In genomic region chr10:43478751-43479435, GRCm38 (mm10) we compare ENCODE assay signal across 8 mouse cellular contexts. TPM values are rescaled to one million over a fixed set of nuclear protein-coding genes. Genes with fewer than 3 reads are reported as not detected.
DNase-seq lines count a peak whose midpoint lies in the region; ATAC-seq and TF ChIP-seq lines count a peak whose summit lies in the region.

Gene Bend3, plus strand, starts transcription at chr10:43478831.

- peak within 1 kb of the TSS; percentile 98 for H3K27ac ChIP-seq in neural tube, embryonic 11.5 days (ENCODE audit: low read depth, low read length)
- peak within 1 kb of the TSS; percentile 100 for H3K27ac ChIP-seq in embryonic facial prominence, embryonic 10.5 days (replicated peaks)
- peak within 1 kb of the TSS; percentile 99 for H3K27ac ChIP-seq in kidney, embryonic 15.5 days
- peak within 1 kb of the TSS; percentile 89 for H3K27ac ChIP-seq in liver, adult 2 months (replicated peaks; ENCODE audit: insufficient read depth, low read depth, low read length)
- peak within 1 kb of the TSS; percentile 91 for H3K27ac ChIP-seq in midbrain, postnatal 0 days (ENCODE audit: low read depth, low read length)
- peak within 1 kb of the TSS; percentile 97 for H3K27ac ChIP-seq in stomach, embryonic 15.5 days

- no peaks in the 10 kb centered on the region for H3K36me3 ChIP-seq in neural tube, embryonic 11.5 days (ENCODE audit: control insufficient read depth, insufficient read depth, low read length)
- no peaks in the 10 kb centered on the region for H3K36me3 ChIP-seq in embryonic facial prominence, embryonic 10.5 days (replicated peaks)
- H3K36me3 ChIP-seq in kidney, embryonic 15.5 days, result no peaks in the 10 kb centered on the region
- H3K36me3 ChIP-seq in liver, adult 2 months (ENCODE audit: control insufficient read depth, insufficient read depth, low read length), result no peaks in the 10 kb centered on the region
- no peaks in the 10 kb centered on the region for H3K36me3 ChIP-seq in midbrain, postnatal 0 days (ENCODE audit: insufficient read depth, low read length)
- H3K36me3 ChIP-seq in stomach, embryonic 15.5 days, result no peaks in the 10 kb centered on the region

- H3K27me3 ChIP-seq in neural tube, embryonic 11.5 days (ENCODE audit: control insufficient read depth, insufficient read depth, low read length), result no peaks in the 10 kb centered on the region
- H3K27me3 ChIP-seq in embryonic facial prominence, embryonic 10.5 days (replicated peaks; ENCODE audit: low read depth, poor library complexity, severe bottlenecking), result no peaks in the 10 kb centered on the region
- no peaks in the 10 kb centered on the region for H3K27me3 ChIP-seq in kidney, embryonic 15.5 days
- H3K27me3 ChIP-seq in liver, adult 2 months (ENCODE audit: control insufficient read depth, insufficient read depth, low read length), result no peaks in the 10 kb centered on the region
- H3K27me3 ChIP-seq in midbrain, postnatal 0 days (ENCODE audit: insufficient read depth, low read length), result no peaks in the 10 kb centered on the region
- no peaks in the 10 kb centered on the region for H3K27me3 ChIP-seq in stomach, embryonic 15.5 days (replicated peaks)

- H3K4me3 ChIP-seq in neural tube, embryonic 11.5 days (ENCODE audit: low read depth, low read length), result peak within 1 kb of the TSS; percentile 91
- H3K4me3 ChIP-seq in embryonic facial prominence, embryonic 10.5 days, result peak within 1 kb of the TSS; percentile 86
- peak within 1 kb of the TSS; percentile 79 for H3K4me3 ChIP-seq in kidney, embryonic 15.5 days (replicated peaks)
- peak within 1 kb of the TSS; percentile 72 for H3K4me3 ChIP-seq in liver, adult 2 months (ENCODE audit: insufficient read depth, low read depth, low read length)
- H3K4me3 ChIP-seq in midbrain, postnatal 0 days (ENCODE audit: low read depth, low read length), result peak within 1 kb of the TSS; percentile 91
- peak within 1 kb of the TSS; percentile 86 for H3K4me3 ChIP-seq in stomach, embryonic 15.5 days (replicated peaks)

- peaks cover 8% of the 10 kb centered on the region for H3K4me1 ChIP-seq in neural tube, embryonic 11.5 days (ENCODE audit: control insufficient read depth, insufficient read depth, low read length)
- peaks cover 51% of the 10 kb centered on the region for H3K4me1 ChIP-seq in embryonic facial prominence, embryonic 10.5 days
- H3K4me1 ChIP-seq in kidney, embryonic 15.5 days, result peaks cover 47% of the 10 kb centered on the region
- peaks cover 6% of the 10 kb centered on the region for H3K4me1 ChIP-seq in liver, adult 2 months (ENCODE audit: control insufficient read depth, insufficient read depth, low read length)
- peaks cover 11% of the 10 kb centered on the region; the same call in 1 of the 2 replicates for H3K4me1 ChIP-seq in midbrain, postnatal 0 days (ENCODE audit: insufficient read depth, low read length)
- H3K4me1 ChIP-seq in stomach, embryonic 15.5 days, result peaks cover 26% of the 10 kb centered on the region; the same call in 1 of the 2 replicates

- ATAC-seq in neural tube, embryonic 11.5 days (ENCODE audit: insufficient read depth, low FRiP score, low TSS enrichment), result peak; percentile 56
- ATAC-seq in kidney, embryonic 15.5 days (replicated peaks; ENCODE audit: low FRiP score), result peak; percentile 66
- ATAC-seq in midbrain, postnatal 0 days (ENCODE audit: low FRiP score), result peak; percentile 84
- peak; percentile 40 for ATAC-seq in stomach, embryonic 15.5 days (ENCODE audit: insufficient read depth, low FRiP score, low read depth)

- H3K79me2 ChIP-seq in liver, adult 2 months (ENCODE audit: control insufficient read depth, insufficient read depth, low read length), result peaks cover 9% of the 10 kb centered on the region; the same call in 1 of the 2 replicates

- TF ChIP-seq POLR2A in liver, adult 2 months (IDR thresholded peaks at IDR 0.05; ENCODE audit: extremely low read depth, insufficient read depth, low read length), result no peak

- peak within 1 kb of the TSS; percentile 99 for H3K9ac ChIP-seq in neural tube, embryonic 11.5 days (ENCODE audit: low read length)
- peak within 1 kb of the TSS; percentile 96 for H3K9ac ChIP-seq in kidney, embryonic 15.5 days
- peak within 1 kb of the TSS; percentile 94 for H3K9ac ChIP-seq in liver, adult 2 months (ENCODE audit: low read depth, low read length)
- H3K9ac ChIP-seq in midbrain, postnatal 0 days (replicated peaks; ENCODE audit: low read length, poor library complexity, severe bottlenecking), result peak within 1 kb of the TSS; percentile 94
- peak within 1 kb of the TSS; percentile 80 for H3K9ac ChIP-seq in stomach, embryonic 15.5 days

- peak; percentile 77 for DNase-seq in neural tube, embryonic 11.5 days (ENCODE audit: low spot score)
- no peak for DNase-seq in neural tube, embryonic 10.5 days (ENCODE audit: extremely low spot score, low spot score)
- DNase-seq in embryonic facial prominence, embryonic 10.5 days (ENCODE audit: low spot score), result peak; percentile 81
- DNase-seq in heart, adult 9 months (ENCODE audit: low spot score in 2 of 2), result peak; percentile 37 to 44
- DNase-seq in liver, adult 2 months (ENCODE audit: extremely low read depth, low read depth, low spot score), result no peak
- DNase-seq in midbrain, postnatal 0 days (ENCODE audit: low spot score), result peak; percentile 73

- TF ChIP-seq CTCF in liver, adult 2 months (IDR thresholded peaks at IDR 0.05; ENCODE audit: low read depth, low read length), result no peak
- no peak for TF ChIP-seq CTCF in midbrain, postnatal 0 days (IDR thresholded peaks at IDR 0.05)

- H3K4me2 ChIP-seq in neural tube, embryonic 11.5 days (ENCODE audit: low read depth), result peak within 1 kb of the TSS; percentile 93
- peak within 1 kb of the TSS; percentile 93 for H3K4me2 ChIP-seq in kidney, embryonic 15.5 days
- peak within 1 kb of the TSS; percentile 99 for H3K4me2 ChIP-seq in midbrain, postnatal 0 days (ENCODE audit: low read depth, low read length, poor library complexity, severe bottlenecking)
- H3K4me2 ChIP-seq in stomach, embryonic 15.5 days, result peak within 1 kb of the TSS; percentile 78

- WGBS in neural tube, embryonic 11.5 days, result 0% methylated on average over 39 of the region's 101 CpGs
- under 1% methylated on average over 101 of the region's 101 CpGs for WGBS in embryonic facial prominence, embryonic 10.5 days
- under 1% methylated on average over 90 of the region's 101 CpGs for WGBS in kidney, embryonic 15.5 days
- WGBS in liver, adult 2 months, result 2% methylated on average over 81 of the region's 101 CpGs
- WGBS in midbrain, postnatal 0 days, result 0% methylated on average over 27 of the region's 101 CpGs
- WGBS in stomach, embryonic 15.5 days, result 1% methylated on average over 50 of the region's 101 CpGs

- H3K9me3 ChIP-seq in neural tube, embryonic 11.5 days (ENCODE audit: control insufficient read depth, low read length), result no peaks in the 10 kb centered on the region
- H3K9me3 ChIP-seq in embryonic facial prominence, embryonic 10.5 days, result no peaks in the 10 kb centered on the region
- no peaks in the 10 kb centered on the region for H3K9me3 ChIP-seq in kidney, embryonic 15.5 days (replicated peaks)
- no peaks in the 10 kb centered on the region for H3K9me3 ChIP-seq in midbrain, postnatal 0 days (ENCODE audit: low read length)
- no peaks in the 10 kb centered on the region for H3K9me3 ChIP-seq in stomach, embryonic 15.5 days

RNA-seq across cellular contexts. Expression of gene Bend3, which starts in this region (rescaled TPM):
- polyA plus RNA-seq in neural tube, embryonic 11.5 days (2014; fragmentation: Nextera tagmentation; extraction: Ambion mirVana), result 8.0 and 8.3 TPM in 2 replicates
- 9.1 and 10.8 TPM in 2 replicates for polyA plus RNA-seq in embryonic facial prominence, embryonic 10.5 days (2016; fragmentation: Nextera tagmentation; extraction: Ambion mirVana)
- 6.6 and 7.4 TPM in 2 replicates for polyA plus RNA-seq in kidney, embryonic 15.5 days (2015; fragmentation: Nextera tagmentation; extraction: Ambion mirVana)
- total RNA-seq in liver, adult 2 months (2014; rRNA removed), result 1.3 and 1.5 TPM in 2 replicates
- polyA plus RNA-seq in liver, adult 2 months (2012; rRNA removed), result 1.8 and 2.1 TPM in 2 replicates
- total RNA-seq in midbrain, postnatal 0 days (2014; rRNA removed), result 10.1 and 10.8 TPM in 2 replicates
- 2.0 and 3.0 TPM in 2 replicates for polyA plus RNA-seq in midbrain, postnatal 0 days (2015; fragmentation: Nextera tagmentation; extraction: Ambion mirVana)
- 3.2 and 4.0 TPM in 2 replicates for polyA plus RNA-seq in stomach, embryonic 15.5 days (2015; fragmentation: Nextera tagmentation; extraction: Ambion mirVana)

Comparison
In these comparisons a context has a peak if more than half of its experiments do, and no peak if none do; other contexts are left out.
1. DNase-seq: peak in neural tube, embryonic 11.5 days (single experiment), embryonic facial prominence, embryonic 10.5 days (single experiment), heart, adult 9 months (2 of 2) and midbrain, postnatal 0 days (single experiment); none in neural tube, embryonic 10.5 days (single experiment) and liver, adult 2 months (single experiment).
2. Peak in every context shown above with its lines, with median percentiles within 50 percentile points of each other: ATAC-seq, H3K27ac ChIP-seq, H3K4me2 ChIP-seq, H3K4me3 ChIP-seq and H3K9ac ChIP-seq.